Mouse (Mus musculus) hindbrain, embryonic 14.5 days (tissue): ENCODE data around the gene Jarid2. TPM values are rescaled to one million over a fixed set of nuclear protein-coding genes. Genes with fewer than 3 reads are reported as not detected.

Experiments used
- ATAC-seq: fragments of 200-750 bp; cut with Nextera tagmentation; 2 replicates; pipeline ENCODE4 v1.8.0; 2017; ENCODE audit warnings: moderate number of reproducible peaks, mild to moderate bottlenecking, moderate TSS enrichment, moderate library complexity; ENCODE audit not compliant: low FRiP score
- DNase-seq: peaks from one replicate; pipeline ENCODE4 v3.0.0-alpha.2; 2015; ENCODE audit warnings: low spot score
- H3K27ac ChIP-seq: fragments of 300-500 bp; sonication (generic); 2 replicates; pipeline ENCODE4 v1.5.1; 2014; ENCODE audit warnings: mild to moderate bottlenecking, moderate library complexity
- H3K27me3 ChIP-seq: fragments of 300-500 bp; sonication (generic); 2 replicates; pipeline ENCODE4 v1.6.1; 2014; ENCODE audit warnings: mild to moderate bottlenecking, low read length, mixed read lengths; ENCODE audit not compliant: control insufficient read depth, insufficient read depth
- H3K36me3 ChIP-seq: fragments of 300-500 bp; sonication (generic); replicated peaks from 2 replicates; pipeline ENCODE4 v1.6.1; 2014; ENCODE audit not compliant: control insufficient read depth, insufficient read depth
- H3K4me1 ChIP-seq: fragments of 300-500 bp; sonication (generic); replicated peaks from 2 replicates; pipeline ENCODE4 v1.6.1; 2014; ENCODE audit warnings: antibody characterized with exemption, low read length, mixed read lengths; ENCODE audit not compliant: control insufficient read depth, insufficient read depth
- H3K4me2 ChIP-seq: fragments of 300-500 bp; sonication (generic); replicated peaks from 2 replicates; pipeline ENCODE4 v1.6.1; 2014; ENCODE audit warnings: mild to moderate bottlenecking, moderate library complexity
- H3K4me3 ChIP-seq: fragments of 300-500 bp; sonication (generic); replicated peaks from 2 replicates; pipeline ENCODE4 v1.5.1; 2014; ENCODE audit warnings: mild to moderate bottlenecking, low read length
- H3K9ac ChIP-seq: fragments of 300-500 bp; sonication (generic); 2 replicates; pipeline ENCODE4 v1.6.1; 2014
- H3K9me3 ChIP-seq: fragments of 300-500 bp; sonication (generic); 2 replicates; pipeline ENCODE4 v1.6.1; 2016; ENCODE audit warnings: low read length; ENCODE audit not compliant: control insufficient read depth
- WGBS: fragments of 180-500 bp; shearing (Covaris S2); extraction: QIAGEN DNeasy Blood & Tissue Kit; methylation state at CpG from one replicate; pipeline ENCODE4 v1.1.7; 2014; 5-methylcytosine and 5-hydroxymethylcytosine counted together
- polyA plus RNA-seq: library from polyadenylated mRNA; unstranded; fragments of >200 nt; fragmentation: Nextera tagmentation; extraction: Ambion mirVana; gene quantifications from 2 replicates; pipeline ENCODE4 v1.2.1, GENCODE M21; 2014

Jarid2 gene
- polyA plus RNA-seq, 1 experiment from 2014 or later, result 27.2 TPM

DNA sequence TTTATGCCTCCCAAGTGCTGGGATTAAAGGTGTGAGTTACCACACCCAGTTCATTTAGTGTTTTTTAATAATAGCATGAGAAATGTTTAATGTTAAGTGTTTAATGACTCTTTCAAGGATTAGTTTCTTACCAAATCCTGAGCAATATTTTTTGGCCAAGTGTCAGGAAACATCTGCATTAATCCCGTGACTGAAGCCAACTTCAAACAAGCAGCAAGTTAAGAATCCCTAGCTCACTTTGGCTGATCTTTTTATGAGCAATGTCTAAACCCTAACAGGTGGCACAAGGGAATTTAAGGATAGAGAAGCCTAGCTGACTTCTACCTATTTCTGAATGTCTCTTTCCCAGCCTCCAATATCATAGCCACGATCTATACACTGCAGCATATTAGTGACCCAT is 60.7 kb downstream of the Jarid2 start:
- ATAC-seq (no peak), DNase-seq (no peak)
- no peaks in the 10 kb centered on the region for H3K9me3 ChIP-seq
- H3K4me3 ChIP-seq, result no peak overlapping the region
- WGBS, result 70% methylated on average over 2 of the region's 2 CpGs
- H3K4me2 ChIP-seq, result no peak overlapping the region
- H3K36me3 ChIP-seq, result no peaks in the 10 kb centered on the region
- no peak overlapping the region for H3K9ac ChIP-seq
- peaks cover 6% of the 10 kb centered on the region; the same call in 1 of the 2 replicates for H3K4me1 ChIP-seq
- no peak overlapping the region for H3K27ac ChIP-seq
- no peaks in the 10 kb centered on the region for H3K27me3 ChIP-seq

- no peaks in the 10 kb centered on the region for H3K36me3 ChIP-seq
- no peaks in the 10 kb centered on the region for H3K9me3 ChIP-seq
- DNase-seq, result no peak
- H3K27ac ChIP-seq, result no peak overlapping the region
- no peak overlapping the region for H3K4me2 ChIP-seq
- no peak overlapping the region for H3K4me3 ChIP-seq
- 71% methylated on average over 3 of the region's 3 CpGs for WGBS
- no peaks in the 10 kb centered on the region for H3K27me3 ChIP-seq
- H3K4me1 ChIP-seq, result peaks cover 14% of the 10 kb centered on the region; the same call in 1 of the 2 replicates
- H3K9ac ChIP-seq, result no peak overlapping the region
- ATAC-seq, result no peak
Observed at GRCm38 (mm10) chr13:44792361-44792892, 63.2 kb downstream of the Jarid2 start.

GRCm38 (mm10) chr13:44795891-44796290 is 66.6 kb downstream of the Jarid2 start:
- Histone ChIP-seq H3K9me3 (no peaks in the 10 kb centered on the region), H3K4me3 (no peak overlapping the region), H3K36me3 (no peaks in the 10 kb centered on the region), H3K9ac (no peak overlapping the region), H3K27ac (no peak overlapping the region), H3K4me1 (peaks cover 11% of the 10 kb centered on the region; the same call in 1 of the 2 replicates), H3K27me3 (no peaks in the 10 kb centered on the region), H3K4me2 (no peak overlapping the region)
- no peak for DNase-seq
- ATAC-seq, result no peak
- WGBS, result 24% methylated on average over 3 of the region's 3 CpGs

DNA sequence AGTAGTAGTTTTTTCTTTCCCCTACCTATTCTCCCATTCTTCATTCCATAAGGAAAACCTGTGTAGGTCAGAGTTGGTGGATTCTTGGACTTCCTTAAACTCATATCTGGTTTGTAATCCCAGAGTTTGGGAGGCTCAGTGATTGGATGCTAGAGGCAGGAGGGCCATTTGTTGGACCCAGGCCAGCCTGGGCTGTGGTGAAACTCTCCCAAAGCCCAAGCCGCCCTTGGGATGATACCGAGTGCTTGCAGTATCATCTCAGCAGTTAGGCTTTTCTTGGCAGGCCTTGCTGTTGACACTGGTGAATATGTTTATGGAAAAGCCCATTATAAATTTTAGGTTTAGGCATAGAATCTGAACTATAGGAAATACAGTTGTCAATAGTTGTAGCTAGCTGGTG is 67.5 kb downstream of the Jarid2 start:
- Histone ChIP-seq H3K27me3 (no peaks in the 10 kb centered on the region), H3K36me3 (no peaks in the 10 kb centered on the region), H3K9ac (no peak overlapping the region), H3K27ac (no peak overlapping the region), H3K4me3 (no peak overlapping the region), H3K4me1 (peaks cover 11% of the 10 kb centered on the region; the same call in 1 of the 2 replicates), H3K9me3 (no peaks in the 10 kb centered on the region), H3K4me2 (no peak overlapping the region)
- no peak for DNase-seq
- no peak for ATAC-seq
- WGBS, result 64% methylated on average over 2 of the region's 2 CpGs

DNA sequence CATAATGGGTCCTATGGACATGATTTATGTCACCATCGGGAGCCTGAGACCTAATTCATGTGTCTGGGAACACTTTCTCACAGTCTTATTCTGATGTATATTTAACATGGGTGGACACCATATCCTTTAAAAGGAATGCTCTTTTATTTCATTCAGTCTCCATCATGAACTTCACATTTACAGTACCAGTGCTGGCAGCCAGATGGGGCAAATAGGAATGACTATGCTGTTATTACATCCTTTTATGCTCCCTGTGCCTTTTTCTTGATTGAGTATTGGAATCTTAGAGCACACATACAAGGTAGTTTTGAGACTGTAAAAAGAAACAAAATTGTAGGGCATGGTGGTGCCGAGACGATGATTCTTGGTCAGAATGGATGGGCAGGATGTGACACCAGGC is 69.0 kb downstream of the Jarid2 start:
- no peak overlapping the region for H3K9ac ChIP-seq
- no peak overlapping the region for H3K4me3 ChIP-seq
- no peak overlapping the region for H3K27ac ChIP-seq
- ATAC-seq (no peak), DNase-seq (no peak)
- H3K4me2 ChIP-seq, result no peak overlapping the region
- no peaks in the 10 kb centered on the region for H3K36me3 ChIP-seq
- H3K9me3 ChIP-seq, result no peaks in the 10 kb centered on the region
- peaks cover 11% of the 10 kb centered on the region; the same call in 1 of the 2 replicates for H3K4me1 ChIP-seq
- no peaks in the 10 kb centered on the region for H3K27me3 ChIP-seq
- 86% methylated on average over 3 of the region's 3 CpGs for WGBS

- H3K4me2 ChIP-seq, result no peak overlapping the region
- peaks cover 11% of the 10 kb centered on the region; the same call in 1 of the 2 replicates for H3K4me1 ChIP-seq
- no peaks in the 10 kb centered on the region for H3K36me3 ChIP-seq
- H3K27me3 ChIP-seq, result no peaks in the 10 kb centered on the region
- ATAC-seq, result no peak
- no peak overlapping the region for H3K27ac ChIP-seq
- no peak overlapping the region for H3K9ac ChIP-seq
- H3K4me3 ChIP-seq, result no peak overlapping the region
- H3K9me3 ChIP-seq, result no peaks in the 10 kb centered on the region
- DNase-seq, result no peak
Observed at GRCm38 (mm10) chr13:44799166-44799565, 69.9 kb downstream of the Jarid2 start.

DNA sequence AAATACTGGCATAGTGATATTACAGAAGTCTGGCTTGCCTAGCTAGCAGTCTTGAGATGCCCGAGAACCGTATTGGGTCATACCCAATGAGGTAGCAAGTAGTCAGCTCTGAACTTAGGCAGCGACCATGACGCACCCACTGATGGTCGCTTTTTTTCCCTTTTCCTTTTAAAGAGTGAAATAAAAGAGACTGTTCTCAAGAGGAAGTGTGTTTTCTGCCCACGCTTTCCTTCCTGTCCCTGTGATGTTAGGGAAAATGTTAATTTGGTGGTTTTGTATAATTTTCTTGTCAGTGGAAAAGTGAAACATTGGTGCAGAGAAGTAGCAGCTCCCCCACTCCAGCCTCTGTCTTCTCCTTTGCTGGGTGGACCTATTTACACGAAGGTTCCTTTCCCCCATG is 70.8 kb downstream of the Jarid2 start:
- Histone ChIP-seq H3K9ac (no peak overlapping the region), H3K36me3 (no peaks in the 10 kb centered on the region), H3K27me3 (no peaks in the 10 kb centered on the region), H3K27ac (no peak overlapping the region), H3K4me2 (no peak overlapping the region), H3K9me3 (no peaks in the 10 kb centered on the region), H3K4me1 (peaks cover 8% of the 10 kb centered on the region; the same call in 1 of the 2 replicates), H3K4me3 (no peak overlapping the region)
- WGBS, result 86% methylated on average over 7 of the region's 7 CpGs
- DNase-seq, result no peak
- ATAC-seq, result no peak

DNA sequence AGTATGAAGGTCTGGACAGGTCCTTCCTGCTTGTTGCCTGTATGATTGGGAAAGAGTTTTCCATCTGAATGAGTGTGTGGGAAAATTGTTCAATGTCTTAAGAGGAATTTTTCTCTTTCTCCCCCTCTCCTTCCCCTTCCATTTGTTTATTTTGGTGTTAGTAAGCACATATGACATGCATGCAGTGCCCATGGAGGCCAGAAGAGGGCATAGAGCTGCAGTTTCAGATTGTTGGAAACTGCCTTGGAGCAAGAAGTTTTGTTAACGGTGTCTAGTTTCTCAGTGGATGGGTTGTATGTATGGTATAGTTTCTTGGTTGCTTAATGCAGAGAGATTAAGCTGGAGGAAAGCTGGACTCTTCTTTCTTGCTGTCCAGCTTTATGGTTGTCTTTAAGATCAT is 75.6 kb downstream of the Jarid2 start:
- Histone ChIP-seq H3K36me3 (no peaks in the 10 kb centered on the region), H3K9ac (no peak overlapping the region), H3K4me3 (no peak overlapping the region), H3K4me2 (no peak overlapping the region), H3K27ac (no peak overlapping the region), H3K4me1 (no peaks in the 10 kb centered on the region), H3K27me3 (no peaks in the 10 kb centered on the region), H3K9me3 (no peaks in the 10 kb centered on the region)
- DNase-seq, result peak; percentile 50
- 42% methylated on average over 1 of the region's 1 CpGs for WGBS
- ATAC-seq, result no peak

DNA sequence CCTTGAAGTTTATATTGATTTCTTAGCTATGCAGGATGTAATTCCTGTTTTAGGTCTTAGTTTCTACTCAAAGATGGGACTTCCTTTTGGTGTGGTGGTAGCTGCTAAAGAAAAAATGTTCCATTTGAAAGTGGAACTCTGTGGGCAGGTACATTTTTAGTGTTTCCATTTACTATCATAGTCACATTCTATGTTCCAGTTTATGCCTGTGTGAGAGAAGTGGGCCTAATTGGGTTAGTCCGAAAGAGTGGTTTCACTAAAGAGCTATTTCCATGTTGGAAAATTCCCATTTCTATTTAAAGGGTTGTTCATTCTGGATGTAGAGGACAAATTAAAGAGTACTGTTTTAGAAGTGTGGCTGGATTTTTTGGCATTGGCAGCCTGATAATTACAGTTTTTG is 79.0 kb downstream of the Jarid2 start:
- ATAC-seq, result no peak
- no peaks in the 10 kb centered on the region for H3K4me1 ChIP-seq
- DNase-seq, result no peak
- H3K27ac ChIP-seq, result no peak overlapping the region
- H3K4me2 ChIP-seq, result no peak overlapping the region
- WGBS, result 97% methylated on average over 1 of the region's 1 CpGs
- H3K9ac ChIP-seq, result no peak overlapping the region
- no peaks in the 10 kb centered on the region for H3K27me3 ChIP-seq
- no peaks in the 10 kb centered on the region for H3K9me3 ChIP-seq
- no peak overlapping the region for H3K4me3 ChIP-seq
- no peaks in the 10 kb centered on the region for H3K36me3 ChIP-seq

GRCm38 (mm10) chr13:44811021-44811420 is 81.7 kb downstream of the Jarid2 start:
- no peaks in the 10 kb centered on the region for H3K36me3 ChIP-seq
- no peak overlapping the region for H3K27ac ChIP-seq
- 82% methylated on average over 2 of the region's 2 CpGs for WGBS
- peaks cover 15% of the 10 kb centered on the region; the same call in 1 of the 2 replicates for H3K4me1 ChIP-seq
- no peaks in the 10 kb centered on the region for H3K27me3 ChIP-seq
- no peak overlapping the region for H3K4me3 ChIP-seq
- H3K4me2 ChIP-seq, result no peak overlapping the region
- H3K9ac ChIP-seq, result no peak overlapping the region
- H3K9me3 ChIP-seq, result no peaks in the 10 kb centered on the region
- ATAC-seq (no peak), DNase-seq (no peak)
